Mouse (Mus musculus): ENCODE results near the gene Arid1b.

DNA sequence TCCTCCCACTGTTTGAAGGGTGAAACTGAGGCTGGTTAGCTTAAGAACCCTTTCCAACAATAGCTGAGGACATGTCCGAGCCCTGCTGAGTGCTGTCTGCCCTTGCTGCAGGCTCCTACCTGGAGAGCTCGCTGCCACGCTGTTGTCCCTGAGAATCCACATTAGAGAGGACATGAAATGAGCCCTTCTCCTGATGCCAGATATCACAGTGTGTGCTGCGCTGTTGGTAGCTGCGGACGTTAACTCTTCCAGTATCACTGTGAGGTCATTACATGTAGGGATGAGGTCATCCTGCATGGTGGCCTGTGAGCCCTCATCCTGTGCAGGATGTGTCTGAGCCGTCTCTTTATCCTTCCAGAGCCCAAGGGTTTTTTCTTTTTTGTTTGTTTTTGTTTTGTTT is 235.9 kb downstream of the Arid1b start:
- TF ChIP-seq CTCF (conservative IDR thresholded peaks at IDR 0.05; ENCODE audit: low read length) (no peak), POU5F1 (IDR thresholded peaks at IDR 0.05; ENCODE audit: borderline replicate concordance, low read length) (no peak), NANOG (IDR thresholded peaks at IDR 0.05; ENCODE audit: borderline replicate concordance, low read length) (no peak)

Data from E14TG2a.4 (cell line).